Mouse (Mus musculus) midbrain, postnatal 0 days (tissue): ENCODE measurements around the gene Phlda3. TPM values are rescaled to one million over a fixed set of nuclear protein-coding genes. Genes with fewer than 3 reads are reported as not detected.

Experiments used
- ATAC-seq: fragments of 200-750 bp; cut with Nextera tagmentation; 2 replicates; pipeline ENCODE4 v1.8.0; 2017; ENCODE audit warnings: moderate number of reproducible peaks, mild to moderate bottlenecking, moderate TSS enrichment, moderate library complexity; ENCODE audit not compliant: low FRiP score
- DNase-seq: peaks from one replicate; pipeline ENCODE4 v3.0.0-alpha.2; 2015; ENCODE audit warnings: low spot score
- H3K27ac ChIP-seq: fragments of 300-500 bp; sonication (generic); 2 replicates; pipeline ENCODE4 v1.5.1; 2014; ENCODE audit warnings: low read depth, mild to moderate bottlenecking, low read length, mixed read lengths
- H3K27me3 ChIP-seq: fragments of 300-500 bp; sonication (generic); 2 replicates; pipeline ENCODE4 v1.6.1; 2014; ENCODE audit warnings: low read length, control low read depth, mixed read lengths; ENCODE audit not compliant: insufficient read depth
- H3K36me3 ChIP-seq: fragments of 300-500 bp; sonication (generic); 2 replicates; pipeline ENCODE4 v1.6.1; 2014; ENCODE audit warnings: low read length, control low read depth, mixed read lengths; ENCODE audit not compliant: insufficient read depth
- H3K4me1 ChIP-seq: fragments of 300-500 bp; sonication (generic); 2 replicates; pipeline ENCODE4 v1.6.1; 2014; ENCODE audit warnings: mild to moderate bottlenecking, control low read depth, antibody characterized with exemption, low read length, mixed read lengths; ENCODE audit not compliant: insufficient read depth
- H3K4me2 ChIP-seq: fragments of 300-500 bp; sonication (generic); 2 replicates; pipeline ENCODE4 v1.6.1; 2014; ENCODE audit warnings: low read depth, mild to moderate bottlenecking, low read length, mixed read lengths; ENCODE audit not compliant: poor library complexity, severe bottlenecking
- H3K4me3 ChIP-seq: fragments of 300-500 bp; sonication (generic); 2 replicates; pipeline ENCODE4 v1.5.1; 2014; ENCODE audit warnings: low read depth, mild to moderate bottlenecking, low read length, moderate library complexity
- H3K9ac ChIP-seq: fragments of 300-500 bp; sonication (generic); replicated peaks from 2 replicates; pipeline ENCODE4 v1.6.1; 2014; ENCODE audit warnings: mild to moderate bottlenecking, low read length, moderate library complexity, mixed read lengths; ENCODE audit not compliant: poor library complexity, severe bottlenecking
- H3K9me3 ChIP-seq: fragments of 300-500 bp; sonication (generic); 2 replicates; pipeline ENCODE4 v1.6.1; 2016; ENCODE audit warnings: low read length, control low read depth
- CTCF ChIP-seq: IDR thresholded peaks from 2 replicates; pipeline ENCODE4 v1.5.1; 2016; ENCODE audit warnings: antibody characterized with exemption, mild to moderate bottlenecking
- WGBS: fragments of 180-500 bp; shearing (Covaris S2); extraction: QIAGEN DNeasy Blood & Tissue Kit; methylation state at CpG from one replicate; pipeline ENCODE4 v1.1.7; 2014; 5-methylcytosine and 5-hydroxymethylcytosine counted together
- polyA plus RNA-seq: library from polyadenylated mRNA; unstranded; fragments of >200 nt; fragmentation: Nextera tagmentation; extraction: Ambion mirVana; gene quantifications from 2 replicates; pipeline ENCODE4 v1.2.1, GENCODE M21; 2015
- total RNA-seq: library from RNA; depleted of rRNA; stranded (reverse); fragments of >200 nt; gene quantifications from 2 replicates; pipeline ENCODE4 v1.2.3, GENCODE M21; 2014

Phlda3 gene
- total and polyA plus RNA-seq, 2 experiments from 2014 or later: 48.9 to 54.4 TPM

- no peak overlapping the region for H3K9ac ChIP-seq
- H3K27me3 ChIP-seq: no peaks in the 10 kb centered on the region
- no peaks in the 10 kb centered on the region for H3K4me1 ChIP-seq
- H3K4me2 ChIP-seq: no peak overlapping the region
- no peak overlapping the region for H3K4me3 ChIP-seq
- no peaks in the 10 kb centered on the region for H3K9me3 ChIP-seq
- TF ChIP-seq CTCF: no peak
- H3K27ac ChIP-seq: no peak overlapping the region
- 42% methylated on average over 11 of the region's 11 CpGs for WGBS
- ATAC-seq (no peak), DNase-seq (peak; percentile 28)
- no peaks in the 10 kb centered on the region for H3K36me3 ChIP-seq
These were observed 33.8 kb upstream of the Phlda3 start for GRCm38 (mm10) chr1:135731897-135732684.

GRCm38 (mm10) chr1:135734225-135734937 lies 31.5 kb upstream of the Phlda3 start:
- no peak overlapping the region for H3K4me3 ChIP-seq
- DNase-seq: peak; percentile 80
- WGBS: 39% methylated on average over 5 of the region's 7 CpGs
- ATAC-seq: peak; percentile 79
- H3K4me2 ChIP-seq: no peak overlapping the region
- H3K9ac ChIP-seq: no peak overlapping the region
- no peaks in the 10 kb centered on the region for H3K9me3 ChIP-seq
- H3K36me3 ChIP-seq: no peaks in the 10 kb centered on the region
- TF ChIP-seq CTCF: no peak
- peak overlapping the region; percentile 32; the same call in 1 of the 2 replicates for H3K27ac ChIP-seq
- no peaks in the 10 kb centered on the region for H3K4me1 ChIP-seq
- H3K27me3 ChIP-seq: no peaks in the 10 kb centered on the region

- H3K4me3 ChIP-seq: no peak overlapping the region
- no peak for TF ChIP-seq CTCF
- no peak for DNase-seq
- H3K9ac ChIP-seq: no peak overlapping the region
- 40% methylated on average over 6 of the region's 6 CpGs for WGBS
- no peaks in the 10 kb centered on the region for H3K36me3 ChIP-seq
- no peak overlapping the region for H3K27ac ChIP-seq
- ATAC-seq: no peak
- no peaks in the 10 kb centered on the region for H3K4me1 ChIP-seq
- no peaks in the 10 kb centered on the region for H3K9me3 ChIP-seq
- no peak overlapping the region for H3K4me2 ChIP-seq
- H3K27me3 ChIP-seq: no peaks in the 10 kb centered on the region
These were observed 30.5 kb upstream of the Phlda3 start for GRCm38 (mm10) chr1:135735460-135735859.

- Histone ChIP-seq H3K4me3 (no peak overlapping the region), H3K27me3 (no peaks in the 10 kb centered on the region; the same call in 1 of the 2 replicates), H3K9ac (no peak overlapping the region), H3K9me3 (no peaks in the 10 kb centered on the region), H3K4me2 (no peak overlapping the region), H3K36me3 (no peaks in the 10 kb centered on the region), H3K4me1 (no peaks in the 10 kb centered on the region), H3K27ac (no peak overlapping the region)
- DNase-seq (no peak), ATAC-seq (no peak)
- whole genome bisulfite sequencing: 89% methylated on average over 7 of the region's 7 CpGs
- TF ChIP-seq CTCF: no peak
These were observed 20.9 kb upstream of the Phlda3 start for GRCm38 (mm10) chr1:135744987-135745386.

GRCm38 (mm10) chr1:135746248-135746647 lies 19.7 kb upstream of the Phlda3 start:
- Histone ChIP-seq H3K4me3 (no peak overlapping the region), H3K9me3 (no peaks in the 10 kb centered on the region), H3K27ac (no peak overlapping the region), H3K4me1 (no peaks in the 10 kb centered on the region), H3K36me3 (no peaks in the 10 kb centered on the region), H3K4me2 (no peak overlapping the region), H3K27me3 (no peaks in the 10 kb centered on the region; the same call in 1 of the 2 replicates), H3K9ac (no peak overlapping the region)
- ATAC-seq (no peak), DNase-seq (no peak)
- no peak for TF ChIP-seq CTCF
- WGBS: 81% methylated on average over 4 of the region's 4 CpGs
